Mouse (Mus musculus): Measurements from ENCODE around the gene Tbcel. TPM values are rescaled to one million over a fixed set of nuclear protein-coding genes. Genes with fewer than 3 reads are reported as not detected.

The Tbcel gene
- polyA plus RNA-seq, 1 experiment from 2014 or later = 3.9 TPM

DNA sequence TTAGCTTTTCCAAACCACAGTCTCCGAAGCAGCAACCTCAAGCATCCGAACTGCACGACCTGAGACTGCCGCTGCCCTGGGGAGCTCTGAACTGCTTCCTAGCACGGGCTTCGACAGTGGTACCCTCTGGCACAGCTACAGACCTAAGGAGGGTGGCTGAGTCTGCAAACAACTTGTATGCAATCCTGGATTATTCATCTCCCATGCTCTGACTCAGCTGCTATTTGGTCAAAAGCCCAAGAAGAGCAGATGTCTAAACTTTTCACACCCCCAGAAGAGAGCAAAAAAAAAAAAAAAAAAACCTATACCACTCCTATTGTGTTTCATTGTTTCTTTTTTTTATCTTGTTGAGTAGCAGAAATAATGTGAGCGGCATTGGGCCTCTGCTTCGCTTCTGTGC is 113.3 kb downstream of the Tbcel start:
- no peak overlapping the region for H3K4me3 ChIP-seq (ENCODE audit: low read depth, low read length)
- WGBS = 83% methylated on average over 8 of the region's 8 CpGs
- no peak overlapping the region for H3K9ac ChIP-seq (ENCODE audit: low read depth, low read length)
- H3K9me3 ChIP-seq (replicated peaks; ENCODE audit: control insufficient read depth, low read length, poor library complexity, severe bottlenecking) = no peaks in the 10 kb centered on the region
- peaks cover 4% of the 10 kb centered on the region for H3K4me1 ChIP-seq (ENCODE audit: control insufficient read depth, insufficient read depth, low read length)
- no peak overlapping the region for H3K4me2 ChIP-seq (ENCODE audit: low read length)
- H3K27me3 ChIP-seq (ENCODE audit: control insufficient read depth, insufficient read depth, low read depth, low read length) = no peaks in the 10 kb centered on the region
- no peak overlapping the region for H3K27ac ChIP-seq (ENCODE audit: low read length)
- no peaks in the 10 kb centered on the region for H3K36me3 ChIP-seq (ENCODE audit: control insufficient read depth, insufficient read depth, low read length)
- ATAC-seq = no peak

DNA sequence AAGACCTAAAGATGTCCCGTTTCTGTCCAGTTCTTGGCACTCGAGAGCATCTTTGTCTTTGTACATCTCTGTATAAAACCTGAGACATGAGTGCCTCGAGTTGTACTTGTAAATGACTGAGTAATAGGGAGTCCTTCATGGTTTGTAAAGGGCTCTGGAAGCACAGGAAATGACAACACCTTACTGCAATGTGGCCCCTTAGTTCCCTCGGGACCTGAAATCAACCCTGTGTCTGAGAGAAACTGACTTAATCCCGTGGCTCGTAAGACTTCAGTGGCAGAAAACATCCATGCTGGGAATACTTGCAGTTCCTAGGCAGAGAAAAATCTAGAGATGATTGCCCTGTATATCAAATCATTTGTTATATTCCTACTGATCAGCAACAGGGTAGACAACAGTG is 114.7 kb downstream of the Tbcel start:
- WGBS = 63% methylated on average over 6 of the region's 6 CpGs
- H3K36me3 ChIP-seq (ENCODE audit: control insufficient read depth, insufficient read depth, low read length) = no peaks in the 10 kb centered on the region

DNA sequence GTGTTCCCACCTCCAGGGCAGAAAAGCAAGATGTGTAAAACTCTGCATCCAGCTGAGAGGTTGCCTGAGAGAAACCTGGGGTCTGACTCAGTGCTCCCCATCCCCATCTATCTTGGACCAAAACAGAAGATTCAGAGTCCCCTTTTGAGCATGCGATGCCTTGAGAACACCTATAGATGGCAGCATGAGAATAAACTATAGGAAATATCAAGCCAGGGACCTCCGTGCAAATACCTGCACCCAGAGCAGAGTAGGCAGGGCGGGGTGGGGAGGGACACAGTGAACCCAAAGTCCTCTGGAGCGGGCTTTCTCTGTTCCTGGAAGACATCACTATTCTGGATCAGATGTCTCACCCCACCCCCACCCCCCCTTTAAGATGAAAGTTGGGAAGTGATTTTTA is 119.1 kb downstream of the Tbcel start:
- no peaks in the 10 kb centered on the region for H3K4me1 ChIP-seq (ENCODE audit: control insufficient read depth, insufficient read depth, low read length)
- no peak overlapping the region for H3K9ac ChIP-seq (ENCODE audit: low read depth, low read length)
- 58% methylated on average over 4 of the region's 4 CpGs for WGBS
- H3K4me3 ChIP-seq (ENCODE audit: low read depth, low read length) = no peak overlapping the region
- H3K4me2 ChIP-seq (ENCODE audit: low read length) = no peak overlapping the region
- no peaks in the 10 kb centered on the region for H3K9me3 ChIP-seq (replicated peaks; ENCODE audit: control insufficient read depth, low read length, poor library complexity, severe bottlenecking)
- no peaks in the 10 kb centered on the region for H3K27me3 ChIP-seq (ENCODE audit: control insufficient read depth, insufficient read depth, low read depth, low read length)
- peak; percentile 39; the same call in 1 of the 2 replicates for ATAC-seq
- H3K27ac ChIP-seq (ENCODE audit: low read length) = no peak overlapping the region
- H3K36me3 ChIP-seq (ENCODE audit: control insufficient read depth, insufficient read depth, low read length) = no peaks in the 10 kb centered on the region

More for the DNA sequence above, 114.7 kb downstream of the Tbcel start:
- H3K4me2 ChIP-seq (ENCODE audit: low read length) = no peak overlapping the region
- H3K9ac ChIP-seq (ENCODE audit: low read depth, low read length) = no peak overlapping the region
- H3K4me3 ChIP-seq (ENCODE audit: low read depth, low read length) = no peak overlapping the region
- no peaks in the 10 kb centered on the region for H3K9me3 ChIP-seq (replicated peaks; ENCODE audit: control insufficient read depth, low read length, poor library complexity, severe bottlenecking)
- H3K27ac ChIP-seq (ENCODE audit: low read length) = no peak overlapping the region
- no peaks in the 10 kb centered on the region for H3K27me3 ChIP-seq (ENCODE audit: control insufficient read depth, insufficient read depth, low read depth, low read length)
- ATAC-seq = no peak
- no peaks in the 10 kb centered on the region for H3K4me1 ChIP-seq (ENCODE audit: control insufficient read depth, insufficient read depth, low read length)

DNA sequence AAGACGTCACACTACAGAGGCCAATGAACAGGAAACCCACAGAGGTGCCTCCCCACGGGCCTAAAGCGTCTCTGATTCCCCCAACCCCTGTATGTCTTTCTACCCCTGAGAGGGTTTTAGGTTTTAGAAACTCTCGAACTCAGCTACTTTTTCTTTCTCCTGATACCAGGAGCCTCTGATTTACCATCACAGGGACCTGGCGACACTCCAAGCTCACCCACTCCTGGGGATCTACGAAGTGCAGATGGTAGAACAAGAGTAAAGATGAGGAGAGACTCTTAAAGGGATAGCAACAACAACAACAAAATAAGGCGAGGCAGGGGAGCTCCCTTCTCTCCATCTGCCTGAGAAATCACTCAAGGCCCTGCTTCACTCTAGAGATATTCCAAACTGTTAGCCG is 120.6 kb downstream of the Tbcel start:
- WGBS = 72% methylated on average over 8 of the region's 8 CpGs

DNA sequence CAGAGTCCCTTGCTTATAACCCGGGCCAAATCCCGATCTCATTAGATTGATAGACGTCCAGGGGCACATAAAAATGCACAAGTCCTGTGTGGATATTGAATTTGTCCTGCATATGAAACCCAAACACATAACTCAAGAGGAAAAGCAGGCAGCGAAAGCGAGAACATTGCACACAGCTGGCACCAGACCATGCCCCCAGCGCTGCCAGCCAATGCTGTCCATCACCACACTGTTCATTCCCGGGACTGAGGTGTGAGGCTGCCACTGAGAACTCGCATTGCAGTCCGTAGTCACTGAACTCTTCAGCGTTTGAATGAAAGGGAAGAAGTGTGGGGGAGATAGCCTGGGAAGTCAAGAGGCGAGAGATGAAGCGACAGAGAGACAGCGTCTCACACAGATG is 122.0 kb downstream of the Tbcel start:
- WGBS = 79% methylated on average over 13 of the region's 13 CpGs
- Histone ChIP-seq H3K36me3 (ENCODE audit: control insufficient read depth, insufficient read depth, low read length) (no peaks in the 10 kb centered on the region), H3K4me2 (ENCODE audit: low read length) (no peak overlapping the region), H3K9ac (ENCODE audit: low read depth, low read length) (no peak overlapping the region), H3K4me1 (ENCODE audit: control insufficient read depth, insufficient read depth, low read length) (no peaks in the 10 kb centered on the region; the same call in 1 of the 2 replicates), H3K27me3 (ENCODE audit: control insufficient read depth, insufficient read depth, low read depth, low read length) (no peaks in the 10 kb centered on the region), H3K9me3 (replicated peaks; ENCODE audit: control insufficient read depth, low read length, poor library complexity, severe bottlenecking) (no peaks in the 10 kb centered on the region), H3K4me3 (ENCODE audit: low read depth, low read length) (no peak overlapping the region), H3K27ac (ENCODE audit: low read length) (no peak overlapping the region)
- ATAC-seq = no peak

More for the DNA sequence above, 120.6 kb downstream of the Tbcel start:
- Histone ChIP-seq H3K9me3 (replicated peaks; ENCODE audit: control insufficient read depth, low read length, poor library complexity, severe bottlenecking) (no peaks in the 10 kb centered on the region), H3K4me2 (ENCODE audit: low read length) (no peak overlapping the region), H3K4me1 (ENCODE audit: control insufficient read depth, insufficient read depth, low read length) (no peaks in the 10 kb centered on the region), H3K27me3 (ENCODE audit: control insufficient read depth, insufficient read depth, low read depth, low read length) (no peaks in the 10 kb centered on the region), H3K4me3 (ENCODE audit: low read depth, low read length) (no peak overlapping the region), H3K36me3 (ENCODE audit: control insufficient read depth, insufficient read depth, low read length) (no peaks in the 10 kb centered on the region), H3K9ac (ENCODE audit: low read depth, low read length) (no peak overlapping the region), H3K27ac (ENCODE audit: low read length) (no peak overlapping the region)
- no peak for ATAC-seq

DNA sequence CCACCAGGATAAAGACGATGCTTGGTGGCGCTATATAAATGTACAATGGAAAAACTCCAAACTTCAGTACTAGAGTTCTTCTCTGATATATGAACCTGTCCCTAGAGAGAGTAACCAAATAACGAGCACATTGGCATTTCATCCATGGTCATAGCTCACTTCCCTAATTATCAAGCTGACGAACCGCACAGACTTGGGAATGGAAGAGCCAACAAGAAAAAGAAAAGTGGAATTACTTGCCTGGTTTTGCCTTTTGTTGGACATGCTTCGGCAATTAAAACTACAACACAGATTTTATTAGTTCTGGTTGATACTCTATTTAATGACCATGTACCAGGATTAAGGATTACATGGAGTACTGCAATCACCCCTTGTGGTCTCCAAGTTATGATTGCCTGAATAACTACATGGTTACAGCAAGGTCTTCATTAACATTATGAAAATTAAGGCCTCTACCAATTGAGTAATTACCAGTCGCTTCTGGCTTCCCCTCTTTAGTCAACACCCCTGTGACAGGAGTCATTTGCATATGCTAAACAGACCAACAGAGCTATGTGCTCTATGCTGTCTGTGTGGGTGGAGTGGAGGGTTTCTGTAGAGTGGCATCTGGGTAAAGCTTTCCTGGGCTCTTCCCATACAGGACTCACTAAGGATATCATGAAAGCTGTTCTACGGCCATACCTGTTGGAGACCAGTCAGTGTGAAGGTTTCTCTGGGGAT is 124.8 kb downstream of the Tbcel start:
- ATAC-seq = no peak
- H3K4me3 ChIP-seq (ENCODE audit: low read depth, low read length) = no peak overlapping the region
- no peaks in the 10 kb centered on the region; the same call in 1 of the 2 replicates for H3K4me1 ChIP-seq (ENCODE audit: control insufficient read depth, insufficient read depth, low read length)
- peak overlapping the region; percentile 52 for H3K27ac ChIP-seq (ENCODE audit: low read length)
- H3K9ac ChIP-seq (ENCODE audit: low read depth, low read length) = no peak overlapping the region
- no peaks in the 10 kb centered on the region for H3K36me3 ChIP-seq (ENCODE audit: control insufficient read depth, insufficient read depth, low read length)
- no peak overlapping the region for H3K4me2 ChIP-seq (ENCODE audit: low read length)
- no peaks in the 10 kb centered on the region for H3K27me3 ChIP-seq (ENCODE audit: control insufficient read depth, insufficient read depth, low read depth, low read length)
- peaks cover 4% of the 10 kb centered on the region; the same call in 1 of the 2 replicates for H3K9me3 ChIP-seq (replicated peaks; ENCODE audit: control insufficient read depth, low read length, poor library complexity, severe bottlenecking)
- WGBS = 60% methylated on average over 8 of the region's 8 CpGs

DNA sequence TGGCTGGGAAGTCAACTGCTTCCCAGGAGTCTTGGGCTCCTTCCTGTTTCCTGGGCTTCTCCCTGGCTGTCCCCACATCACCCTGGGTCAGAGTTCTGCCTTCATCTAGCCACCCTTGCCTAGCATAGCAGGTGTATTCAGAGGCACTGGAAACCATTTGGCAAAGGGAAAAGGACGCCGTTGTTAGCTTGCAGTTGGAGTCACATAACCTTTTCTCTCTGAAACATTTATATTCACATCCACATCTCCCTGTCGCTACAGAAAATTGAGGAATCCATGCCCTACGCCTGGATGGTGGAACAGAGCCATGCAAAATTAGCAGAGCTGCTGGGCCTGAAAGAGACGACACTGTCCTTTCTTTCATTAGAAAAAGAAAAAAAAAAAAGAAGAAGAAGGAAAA is 125.5 kb downstream of the Tbcel start:
- no peak overlapping the region for H3K9ac ChIP-seq (ENCODE audit: low read depth, low read length)
- H3K4me1 ChIP-seq (ENCODE audit: control insufficient read depth, insufficient read depth, low read length) = no peaks in the 10 kb centered on the region; the same call in 1 of the 2 replicates
- 32% methylated on average over 5 of the region's 5 CpGs for WGBS
- H3K9me3 ChIP-seq (replicated peaks; ENCODE audit: control insufficient read depth, low read length, poor library complexity, severe bottlenecking) = peaks cover 4% of the 10 kb centered on the region; the same call in 1 of the 2 replicates
- ATAC-seq = peak; percentile 64
- no peak overlapping the region for H3K4me3 ChIP-seq (ENCODE audit: low read depth, low read length)
- H3K36me3 ChIP-seq (ENCODE audit: control insufficient read depth, insufficient read depth, low read length) = no peaks in the 10 kb centered on the region
- H3K4me2 ChIP-seq (ENCODE audit: low read length) = no peak overlapping the region
- H3K27me3 ChIP-seq (ENCODE audit: control insufficient read depth, insufficient read depth, low read depth, low read length) = no peaks in the 10 kb centered on the region
- H3K27ac ChIP-seq (ENCODE audit: low read length) = peak overlapping the region; percentile 61

DNA sequence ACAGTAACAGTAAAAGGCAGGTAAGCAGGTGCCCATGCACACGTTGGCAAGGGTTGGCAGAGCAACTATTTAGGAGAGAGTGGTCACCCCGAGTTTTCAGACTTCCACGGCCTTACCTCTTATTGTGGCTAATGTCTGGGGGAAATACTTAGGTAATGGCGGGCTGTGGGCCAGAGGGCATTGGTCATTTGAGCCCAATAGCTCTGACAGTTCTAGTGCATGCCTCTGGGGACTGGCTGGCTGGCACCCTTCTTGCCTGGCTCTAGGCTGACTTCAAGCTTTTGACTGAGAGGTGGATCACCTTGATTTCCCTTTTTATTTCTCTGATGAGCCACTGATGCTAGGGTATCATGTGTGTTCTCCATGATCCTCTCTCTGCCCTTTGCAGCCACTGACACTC is 129.5 kb downstream of the Tbcel start:
- H3K4me2 ChIP-seq (ENCODE audit: low read length) = no peak overlapping the region
- no peak overlapping the region for H3K4me3 ChIP-seq (ENCODE audit: low read depth, low read length)

DNA sequence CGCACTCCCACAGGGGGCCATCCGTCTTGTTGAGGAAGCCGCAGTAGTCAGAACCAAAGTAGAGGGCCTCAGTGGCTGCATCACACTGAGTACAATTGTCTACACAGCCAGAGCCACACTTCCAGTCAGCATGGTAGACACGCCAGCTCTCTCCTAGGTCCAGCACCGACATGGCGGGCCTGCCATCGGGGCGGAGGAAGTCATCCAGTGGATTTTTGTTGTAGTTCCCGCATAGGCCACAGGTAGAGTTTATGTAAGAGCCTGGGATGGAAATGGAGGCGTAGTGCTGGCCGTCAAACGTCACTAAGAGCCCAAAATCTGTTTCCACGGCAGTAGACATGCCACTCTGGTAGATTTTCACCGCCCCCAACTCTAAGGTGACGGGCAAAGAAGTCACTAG is 130.0 kb downstream of the Tbcel start:
- 94% methylated on average over 15 of the region's 15 CpGs for whole genome bisulfite sequencing

More for the DNA sequence above, 129.5 kb downstream of the Tbcel start:
- H3K27ac ChIP-seq (ENCODE audit: low read length) = no peak overlapping the region
- H3K9ac ChIP-seq (ENCODE audit: low read depth, low read length) = no peak overlapping the region
- no peaks in the 10 kb centered on the region for H3K36me3 ChIP-seq (ENCODE audit: control insufficient read depth, insufficient read depth, low read length)
- H3K27me3 ChIP-seq (ENCODE audit: control insufficient read depth, insufficient read depth, low read depth, low read length) = no peaks in the 10 kb centered on the region
- peaks cover 4% of the 10 kb centered on the region; the same call in 1 of the 2 replicates for H3K9me3 ChIP-seq (replicated peaks; ENCODE audit: control insufficient read depth, low read length, poor library complexity, severe bottlenecking)
- H3K4me1 ChIP-seq (ENCODE audit: control insufficient read depth, insufficient read depth, low read length) = no peaks in the 10 kb centered on the region; the same call in 1 of the 2 replicates
- no peak for ATAC-seq
- 97% methylated on average over 4 of the region's 4 CpGs for WGBS

More for the DNA sequence above, 130.0 kb downstream of the Tbcel start:
- no peaks in the 10 kb centered on the region; the same call in 1 of the 2 replicates for H3K4me1 ChIP-seq (ENCODE audit: control insufficient read depth, insufficient read depth, low read length)
- ATAC-seq = no peak
- no peak overlapping the region for H3K4me3 ChIP-seq (ENCODE audit: low read depth, low read length)
- H3K27me3 ChIP-seq (ENCODE audit: control insufficient read depth, insufficient read depth, low read depth, low read length) = no peaks in the 10 kb centered on the region
- H3K27ac ChIP-seq (ENCODE audit: low read length) = no peak overlapping the region
- H3K36me3 ChIP-seq (ENCODE audit: control insufficient read depth, insufficient read depth, low read length) = no peaks in the 10 kb centered on the region
- no peak overlapping the region for H3K9ac ChIP-seq (ENCODE audit: low read depth, low read length)
- peaks cover 4% of the 10 kb centered on the region; the same call in 1 of the 2 replicates for H3K9me3 ChIP-seq (replicated peaks; ENCODE audit: control insufficient read depth, low read length, poor library complexity, severe bottlenecking)
- H3K4me2 ChIP-seq (ENCODE audit: low read length) = no peak overlapping the region

Data from midbrain, embryonic 16.5 days (tissue).